Mouse (Mus musculus): Measurements from ENCODE around the gene Myo1b. TPM values are rescaled to one million over a fixed set of nuclear protein-coding genes. Genes with fewer than 3 reads are reported as not detected.

Myo1b gene
- polyA plus RNA-seq, 1 experiment = 7.1 TPM

DNA sequence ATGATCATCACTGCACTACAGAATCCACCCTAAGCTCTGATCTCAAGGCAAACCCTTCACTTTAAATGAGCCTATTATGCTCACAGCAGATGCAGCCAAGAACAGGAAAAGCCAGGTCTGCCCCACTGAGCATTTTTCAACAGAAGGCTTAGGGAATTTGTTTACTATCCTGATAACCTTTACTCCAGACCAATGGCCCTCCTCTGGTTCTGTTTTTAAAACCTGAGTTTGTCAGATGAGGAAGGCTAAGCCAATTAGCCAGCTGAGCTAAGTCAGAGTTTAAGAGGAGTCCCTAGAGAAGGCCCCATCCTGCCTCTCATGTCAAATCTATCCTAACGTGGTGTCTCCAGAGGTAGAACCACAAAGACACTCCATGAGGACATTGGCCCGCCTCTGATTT, 19.1 kb upstream of the Myo1b start:
- TF ChIP-seq MYOG (IDR thresholded peaks at IDR 0.05; ENCODE audit: control insufficient read depth in 1 of 3, insufficient read depth in 1 of 3, insufficient read length in 2 of 3, low read depth in 2 of 3) (no peak), MYOD1 (IDR thresholded peaks at IDR 0.05; ENCODE audit: control insufficient read depth in 1 of 3, insufficient read length in 2 of 3, low read depth in 2 of 3) (no peak), TCF12 (IDR thresholded peaks at IDR 0.05; ENCODE audit: insufficient read depth, poor library complexity, severe bottlenecking) (no peak), POLR2A (IDR thresholded peaks at IDR 0.05; ENCODE audit: insufficient read length, low read depth) (no peak), SRF (IDR thresholded peaks at IDR 0.05; ENCODE audit: control insufficient read depth, insufficient read length, low read depth) (no peak), REST (IDR thresholded peaks at IDR 0.05; ENCODE audit: insufficient read depth, insufficient read length) (no peak), POLR2AphosphoS2 (IDR thresholded peaks at IDR 0.05; ENCODE audit: insufficient read length, low read depth) (no peak), CEBPB (IDR thresholded peaks at IDR 0.05; ENCODE audit: insufficient read depth, poor library complexity, severe bottlenecking) (no peak), TCF3 (IDR thresholded peaks at IDR 0.05; ENCODE audit: insufficient read length, low read depth) (no peak), MAX (IDR thresholded peaks at IDR 0.05; ENCODE audit: low read depth) (no peak), USF1 (IDR thresholded peaks at IDR 0.05; ENCODE audit: low read depth) (no peak), E2F4 (IDR thresholded peaks at IDR 0.05; ENCODE audit: insufficient read depth) (no peak)
- Histone ChIP-seq H3ac (ENCODE audit: control insufficient read depth, insufficient read length) (no peak overlapping the region), H3K27me3 (ENCODE audit: control insufficient read depth, insufficient read depth, insufficient read length) (no peaks in the 10 kb centered on the region), H3K4me2 (ENCODE audit: low read depth) (no peak overlapping the region), H3K36me3 (ENCODE audit: control insufficient read depth, insufficient read depth) (no peaks in the 10 kb centered on the region), H3K79me2 (ENCODE audit: control insufficient read depth, insufficient read depth) (no peaks in the 10 kb centered on the region), H3K4me3 (no peak overlapping the region)

DNA sequence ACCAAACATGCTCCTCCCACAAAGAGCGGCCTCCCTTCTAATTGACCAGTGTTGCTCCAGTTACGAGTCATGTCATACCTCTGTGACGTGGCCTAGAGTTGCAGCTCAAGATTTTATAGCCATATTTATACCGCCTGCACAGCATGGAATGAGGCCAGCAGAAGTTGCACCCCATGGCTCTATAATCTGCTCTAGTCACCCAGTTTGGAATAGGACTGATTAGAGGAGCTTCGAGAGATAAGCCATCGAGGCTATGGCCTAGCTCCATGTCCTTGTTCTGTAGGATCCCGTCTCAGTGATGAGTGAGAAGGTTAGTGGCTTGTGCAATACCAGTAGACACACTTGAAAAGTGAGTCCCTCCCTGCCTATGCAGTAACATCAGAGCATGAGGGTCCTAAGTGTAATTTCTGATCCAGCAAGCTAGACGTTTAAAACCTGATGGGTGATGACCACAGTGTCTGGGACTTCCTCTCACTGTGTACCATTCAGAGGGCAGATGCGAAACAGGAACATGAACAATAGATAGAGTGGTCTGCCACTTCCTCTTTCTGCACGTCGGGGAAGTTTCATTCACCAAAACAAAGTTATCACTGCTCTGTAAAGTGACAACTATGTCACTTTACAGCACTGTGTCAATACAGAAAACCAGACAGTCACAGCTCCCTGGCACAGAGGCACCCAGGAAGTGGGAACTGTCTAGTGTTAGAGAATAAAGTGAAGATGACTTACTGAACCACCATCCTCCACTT, 18.5 kb upstream of the Myo1b start:
- H3K4me2 ChIP-seq (ENCODE audit: low read depth) = no peak overlapping the region
- H3K4me3 ChIP-seq = no peak overlapping the region
- no peaks in the 10 kb centered on the region for H3K27me3 ChIP-seq (ENCODE audit: control insufficient read depth, insufficient read depth, insufficient read length)
- H3ac ChIP-seq (ENCODE audit: control insufficient read depth, insufficient read length) = no peak overlapping the region
- TF ChIP-seq CEBPB (IDR thresholded peaks at IDR 0.05; ENCODE audit: insufficient read depth, poor library complexity, severe bottlenecking) = no peak
- TF ChIP-seq MYOD1 (IDR thresholded peaks at IDR 0.05; ENCODE audit: control insufficient read depth in 1 of 3, insufficient read length in 2 of 3, low read depth in 2 of 3) = no peak
- TF ChIP-seq E2F4 (IDR thresholded peaks at IDR 0.05; ENCODE audit: insufficient read depth) = no peak
- no peak for TF ChIP-seq POLR2AphosphoS2 (IDR thresholded peaks at IDR 0.05; ENCODE audit: insufficient read length, low read depth)
- no peak for TF ChIP-seq REST (IDR thresholded peaks at IDR 0.05; ENCODE audit: insufficient read depth, insufficient read length)
- TF ChIP-seq MAX (IDR thresholded peaks at IDR 0.05; ENCODE audit: low read depth) = no peak
- no peaks in the 10 kb centered on the region for H3K79me2 ChIP-seq (ENCODE audit: control insufficient read depth, insufficient read depth)
- H3K36me3 ChIP-seq (ENCODE audit: control insufficient read depth, insufficient read depth) = no peaks in the 10 kb centered on the region

DNA sequence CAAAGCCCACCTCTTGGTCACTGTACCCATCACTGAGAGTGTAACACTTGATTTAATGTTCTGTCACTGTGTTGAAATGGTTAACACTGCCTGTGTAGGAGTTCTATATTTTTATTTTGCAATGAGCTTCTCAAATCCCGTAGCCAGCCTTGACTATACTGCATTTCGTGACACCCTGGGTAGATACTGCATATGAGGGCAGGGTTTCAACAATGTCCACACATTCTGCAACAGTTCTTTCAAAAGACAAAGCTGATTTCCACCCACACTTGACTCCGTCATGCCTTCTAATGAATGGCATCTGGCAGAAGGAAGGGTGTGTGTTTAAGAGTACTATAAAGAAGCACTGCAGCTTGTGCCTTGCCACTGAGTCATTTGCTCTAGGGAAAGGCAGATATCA, 17.0 kb upstream of the Myo1b start:
- Histone ChIP-seq H3K27me3 (ENCODE audit: control insufficient read depth, insufficient read depth, insufficient read length) (no peaks in the 10 kb centered on the region), H3K79me2 (ENCODE audit: control insufficient read depth, insufficient read depth) (no peaks in the 10 kb centered on the region), H3K4me3 (no peak overlapping the region), H3ac (ENCODE audit: control insufficient read depth, insufficient read length) (no peak overlapping the region), H3K36me3 (ENCODE audit: control insufficient read depth, insufficient read depth) (no peaks in the 10 kb centered on the region), H3K4me2 (ENCODE audit: low read depth) (no peak overlapping the region)
- TF ChIP-seq MYOG (IDR thresholded peaks at IDR 0.05; ENCODE audit: control insufficient read depth in 1 of 3, insufficient read depth in 1 of 3, insufficient read length in 2 of 3, low read depth in 2 of 3) (no peak), E2F4 (IDR thresholded peaks at IDR 0.05; ENCODE audit: insufficient read depth) (no peak), TCF3 (IDR thresholded peaks at IDR 0.05; ENCODE audit: insufficient read length, low read depth) (no peak), SRF (IDR thresholded peaks at IDR 0.05; ENCODE audit: control insufficient read depth, insufficient read length, low read depth) (no peak), MAX (IDR thresholded peaks at IDR 0.05; ENCODE audit: low read depth) (no peak), POLR2AphosphoS2 (IDR thresholded peaks at IDR 0.05; ENCODE audit: insufficient read length, low read depth) (no peak), TCF12 (IDR thresholded peaks at IDR 0.05; ENCODE audit: insufficient read depth, poor library complexity, severe bottlenecking) (no peak), USF1 (IDR thresholded peaks at IDR 0.05; ENCODE audit: low read depth) (no peak), MYOD1 (IDR thresholded peaks at IDR 0.05; ENCODE audit: control insufficient read depth in 1 of 3, insufficient read length in 2 of 3, low read depth in 2 of 3) (no peak), CEBPB (IDR thresholded peaks at IDR 0.05; ENCODE audit: insufficient read depth, poor library complexity, severe bottlenecking) (no peak), POLR2A (IDR thresholded peaks at IDR 0.05; ENCODE audit: insufficient read length, low read depth) (no peak), REST (IDR thresholded peaks at IDR 0.05; ENCODE audit: insufficient read depth, insufficient read length) (no peak)

DNA sequence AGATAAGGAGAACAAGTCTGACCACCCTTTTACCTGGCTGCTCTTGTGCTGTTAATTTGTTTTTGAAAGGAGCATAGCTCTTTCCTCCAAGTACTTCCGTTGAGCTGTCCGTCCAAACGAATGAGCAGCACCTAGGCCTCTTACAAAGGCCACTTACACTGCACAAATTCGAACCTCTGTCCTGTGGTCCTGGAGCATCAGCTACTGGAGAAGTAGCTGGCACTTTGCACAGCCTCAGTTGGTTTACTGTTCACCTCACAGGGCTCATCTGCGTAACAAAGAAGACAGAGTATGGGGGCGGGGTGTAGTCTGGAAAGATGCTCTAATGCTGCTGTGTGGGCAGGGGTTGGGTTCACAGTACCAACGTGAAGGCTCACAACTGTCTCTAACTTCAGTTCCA, 15.7 kb upstream of the Myo1b start:
- Histone ChIP-seq H3K79me2 (ENCODE audit: control insufficient read depth, insufficient read depth) (no peaks in the 10 kb centered on the region), H3K4me2 (ENCODE audit: low read depth) (no peak overlapping the region), H3ac (ENCODE audit: control insufficient read depth, insufficient read length) (no peak overlapping the region), H3K36me3 (ENCODE audit: control insufficient read depth, insufficient read depth) (no peaks in the 10 kb centered on the region), H3K4me3 (no peak overlapping the region), H3K27me3 (ENCODE audit: control insufficient read depth, insufficient read depth, insufficient read length) (no peaks in the 10 kb centered on the region)
- TF ChIP-seq TCF12 (IDR thresholded peaks at IDR 0.05; ENCODE audit: insufficient read depth, poor library complexity, severe bottlenecking) = no peak
- no peak for TF ChIP-seq TCF3 (IDR thresholded peaks at IDR 0.05; ENCODE audit: insufficient read length, low read depth)
- no peak for TF ChIP-seq POLR2AphosphoS2 (IDR thresholded peaks at IDR 0.05; ENCODE audit: insufficient read length, low read depth)
- TF ChIP-seq MYOG (IDR thresholded peaks at IDR 0.05; ENCODE audit: control insufficient read depth in 1 of 3, insufficient read depth in 1 of 3, insufficient read length in 2 of 3, low read depth in 2 of 3) = no peak
- no peak for TF ChIP-seq USF1 (IDR thresholded peaks at IDR 0.05; ENCODE audit: low read depth)

DNA sequence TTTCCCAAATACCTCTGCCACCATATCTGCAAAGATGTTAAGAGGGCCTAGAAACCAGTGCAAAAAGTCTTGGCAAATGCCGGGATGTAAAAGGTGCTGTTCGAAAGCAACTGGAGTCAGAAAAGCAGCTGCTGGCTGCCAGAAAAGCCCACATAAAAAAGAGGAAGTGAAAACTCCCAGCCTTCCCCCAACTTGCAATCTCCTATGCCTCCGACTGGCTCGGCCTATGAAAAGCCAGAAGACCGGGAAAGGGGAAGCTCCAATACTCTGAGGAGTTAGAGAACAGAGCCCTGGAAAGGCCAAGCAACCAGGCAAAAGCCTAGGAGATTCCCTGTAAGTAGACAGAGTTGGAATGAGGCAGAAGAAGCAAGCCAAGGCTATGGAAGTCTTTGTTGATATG, 14.7 kb upstream of the Myo1b start:
- TF ChIP-seq TCF3 (IDR thresholded peaks at IDR 0.05; ENCODE audit: insufficient read length, low read depth) (no peak), E2F4 (IDR thresholded peaks at IDR 0.05; ENCODE audit: insufficient read depth) (no peak), MYOD1 (IDR thresholded peaks at IDR 0.05; ENCODE audit: control insufficient read depth in 1 of 3, insufficient read length in 2 of 3, low read depth in 2 of 3) (no peak), SRF (IDR thresholded peaks at IDR 0.05; ENCODE audit: control insufficient read depth, insufficient read length, low read depth) (no peak), REST (IDR thresholded peaks at IDR 0.05; ENCODE audit: insufficient read depth, insufficient read length) (no peak), POLR2A (IDR thresholded peaks at IDR 0.05; ENCODE audit: insufficient read length, low read depth) (no peak), MAX (IDR thresholded peaks at IDR 0.05; ENCODE audit: low read depth) (no peak), POLR2AphosphoS2 (IDR thresholded peaks at IDR 0.05; ENCODE audit: insufficient read length, low read depth) (no peak), CEBPB (IDR thresholded peaks at IDR 0.05; ENCODE audit: insufficient read depth, poor library complexity, severe bottlenecking) (no peak), MYOG (IDR thresholded peaks at IDR 0.05; ENCODE audit: control insufficient read depth in 1 of 3, insufficient read depth in 1 of 3, insufficient read length in 2 of 3, low read depth in 2 of 3) (no peak), USF1 (IDR thresholded peaks at IDR 0.05; ENCODE audit: low read depth) (no peak), TCF12 (IDR thresholded peaks at IDR 0.05; ENCODE audit: insufficient read depth, poor library complexity, severe bottlenecking) (no peak)
- no peak overlapping the region for H3ac ChIP-seq (ENCODE audit: control insufficient read depth, insufficient read length)
- H3K79me2 ChIP-seq (ENCODE audit: control insufficient read depth, insufficient read depth) = no peaks in the 10 kb centered on the region
- no peak overlapping the region for H3K4me2 ChIP-seq (ENCODE audit: low read depth)
- H3K27me3 ChIP-seq (ENCODE audit: control insufficient read depth, insufficient read depth, insufficient read length) = no peaks in the 10 kb centered on the region
- H3K4me3 ChIP-seq = no peak overlapping the region
- no peaks in the 10 kb centered on the region for H3K36me3 ChIP-seq (ENCODE audit: control insufficient read depth, insufficient read depth)

Measured in myocyte (in vitro differentiated cells).